Mouse (Mus musculus): ENCODE measurements at regions not wholly inside any gene's neighbourhood (a gene's known extent, or its start where the extent isn't known, plus 50 kb on each side); places are given as distances from the start of the nearest gene placed in this dataset.
"Not testable (repeated sequence)": the region's sequence is repeated elsewhere in the genome, so short reads cannot be mapped to it uniquely, and the experiment has no call there.

GRCm38 (mm10) chr13:115911524-115912459 lies 397.7 kb downstream of the Isl1 start:
- DNase-seq: no peak

GRCm38 (mm10) chr13:115910866-115911449 lies 398.5 kb downstream of the Isl1 start:
- no peak for DNase-seq

DNA sequence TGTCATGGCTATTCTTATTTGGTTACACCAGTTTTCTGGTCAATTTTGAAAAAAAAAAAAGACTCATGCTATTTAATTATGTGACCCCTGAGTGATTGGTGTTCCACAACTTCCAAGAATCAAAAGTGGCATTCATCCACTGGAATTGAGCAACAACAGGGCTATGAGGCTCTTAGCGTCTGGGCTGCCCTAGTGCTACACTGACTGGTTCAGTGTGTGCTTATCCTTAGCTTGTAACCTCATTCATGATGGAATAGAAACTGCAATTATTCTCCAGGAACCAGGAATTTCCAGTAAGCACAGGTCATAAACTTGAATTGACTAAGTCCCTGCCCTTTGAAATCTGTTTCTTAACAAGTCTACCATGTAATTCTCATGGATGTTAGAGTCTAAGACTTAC lies 428.9 kb downstream of the Isl1 start:
- no peak for DNase-seq

DNA sequence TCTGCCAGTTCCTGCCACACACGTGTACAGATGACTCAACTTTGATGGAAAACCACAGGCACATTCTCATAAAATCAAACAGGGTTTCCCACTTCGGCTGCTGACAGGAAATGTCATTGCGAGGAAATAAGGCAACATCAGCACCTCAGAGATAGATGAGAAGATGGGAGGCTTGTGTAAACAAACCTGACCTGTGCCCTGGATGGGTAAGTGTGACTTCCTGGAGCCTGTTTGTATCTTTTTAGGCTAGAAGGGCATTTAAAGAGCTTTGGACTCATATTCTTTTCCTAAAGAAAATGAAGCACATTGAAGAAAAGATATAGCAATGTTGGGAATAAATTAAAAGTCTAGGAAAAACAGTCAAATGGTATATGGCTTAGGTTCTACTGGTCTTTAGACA lies 449.0 kb downstream of the Isl1 start:
- DNase-seq: no peak

- DNase-seq: no peak
These were observed 452.9 kb downstream of the Isl1 start for GRCm38 (mm10) chr13:115856632-115857031.

GRCm38 (mm10) chr13:115852689-115853356 lies 456.7 kb downstream of the Isl1 start:
- no peak for DNase-seq

DNA sequence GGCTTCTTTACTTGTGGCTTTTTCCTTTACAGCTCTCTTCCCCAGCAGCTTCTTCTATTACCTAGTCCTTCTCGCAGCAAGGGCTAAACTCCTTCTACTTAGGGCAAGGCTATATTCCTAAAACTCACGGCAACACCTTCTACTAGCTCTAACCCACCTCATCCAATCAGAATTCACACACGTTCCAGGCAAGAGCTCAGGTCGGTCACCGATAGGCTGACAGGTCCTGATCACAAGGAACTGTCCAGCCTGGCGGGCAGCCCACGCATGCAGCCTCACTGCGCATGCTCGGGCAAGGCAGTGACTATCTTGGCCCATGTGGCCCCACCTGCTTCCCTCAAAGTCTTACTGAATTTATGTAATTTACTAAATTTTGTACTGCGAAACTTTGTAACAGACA lies 466.4 kb downstream of the Isl1 start:
- no peak for DNase-seq

DNA sequence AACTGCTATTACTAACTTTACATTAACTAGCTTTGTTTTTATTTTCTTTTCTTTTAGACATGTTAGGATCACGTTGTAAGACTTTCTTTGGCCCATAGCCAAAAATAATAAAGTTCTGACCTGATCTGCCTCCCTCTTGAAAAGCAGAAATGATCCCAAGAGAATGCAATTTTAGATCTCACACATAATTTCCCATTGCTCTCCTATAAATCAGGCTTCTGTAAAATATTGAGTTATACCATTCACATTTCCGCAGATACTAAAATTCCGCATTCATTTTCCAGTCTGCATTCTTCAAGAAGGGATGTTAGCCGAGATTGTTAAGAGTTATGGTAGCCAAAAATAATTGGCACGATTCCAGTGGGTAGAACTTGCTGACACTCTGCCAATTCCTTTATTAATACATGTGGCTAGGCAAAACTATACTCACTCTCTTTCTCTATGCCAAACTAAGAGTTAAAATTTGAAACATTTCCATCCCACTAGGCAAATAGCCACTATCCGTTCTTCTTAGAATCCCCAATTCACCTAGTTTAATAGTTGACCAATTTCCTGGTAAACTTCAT lies 473.2 kb downstream of the Isl1 start:
- no peak for DNase-seq

GRCm38 (mm10) chr13:115825191-115825590 lies 484.3 kb downstream of the Isl1 start:
- DNase-seq: no peak

DNA sequence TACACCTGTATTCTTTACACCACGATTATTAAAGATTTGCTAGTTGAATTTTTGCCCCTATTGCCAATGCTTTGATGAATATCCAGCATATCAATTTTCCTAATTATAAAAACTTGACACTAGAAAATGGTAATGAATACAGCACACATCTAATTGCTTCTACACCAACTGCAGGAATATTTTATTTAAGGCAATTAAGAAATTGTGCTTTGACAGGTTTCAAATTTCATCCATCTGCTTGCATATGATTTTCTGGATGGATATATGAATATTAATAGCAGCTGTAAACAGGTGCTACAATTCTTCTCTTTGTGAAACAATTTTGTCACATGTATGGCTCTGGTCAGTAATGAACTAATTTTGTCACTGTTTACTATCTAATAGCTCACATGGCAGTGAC lies 487.0 kb downstream of the Isl1 start:
- DNase-seq: no peak

DNA sequence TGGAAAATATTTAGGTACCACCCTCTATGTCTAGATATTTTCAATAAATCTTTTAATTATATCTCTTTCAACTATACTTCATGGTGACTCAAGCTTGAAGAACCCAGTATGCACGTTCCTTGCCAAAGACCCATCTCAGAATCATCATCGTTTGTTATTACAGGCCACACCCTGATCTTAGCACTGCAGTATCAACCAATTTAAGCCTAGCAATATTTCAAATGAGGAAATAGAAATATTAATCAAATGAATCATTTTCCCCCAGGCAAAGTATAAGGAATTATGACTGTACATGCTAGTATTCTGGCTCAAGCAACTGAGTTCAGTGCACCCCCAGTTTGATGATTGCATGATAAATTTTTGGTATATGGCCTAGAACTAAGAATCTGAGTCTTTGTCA lies 495.3 kb downstream of the Isl1 start:
- DNase-seq: no peak

GRCm38 (mm10) chr13:115799294-115799693 lies 510.2 kb downstream of the Isl1 start:
- DNase-seq: no peak

- DNase-seq: no peak
These were observed 558.2 kb downstream of the Isl1 start for GRCm38 (mm10) chr13:115751271-115751670.

GRCm38 (mm10) chr13:115742080-115742479 lies 567.4 kb downstream of the Isl1 start:
- DNase-seq: not testable (repeated sequence)

GRCm38 (mm10) chr13:115727986-115728385 lies 581.5 kb downstream of the Isl1 start:
- DNase-seq: no peak

GRCm38 (mm10) chr13:115725356-115725952 lies 584.0 kb downstream of the Isl1 start:
- DNase-seq: no peak

DNA sequence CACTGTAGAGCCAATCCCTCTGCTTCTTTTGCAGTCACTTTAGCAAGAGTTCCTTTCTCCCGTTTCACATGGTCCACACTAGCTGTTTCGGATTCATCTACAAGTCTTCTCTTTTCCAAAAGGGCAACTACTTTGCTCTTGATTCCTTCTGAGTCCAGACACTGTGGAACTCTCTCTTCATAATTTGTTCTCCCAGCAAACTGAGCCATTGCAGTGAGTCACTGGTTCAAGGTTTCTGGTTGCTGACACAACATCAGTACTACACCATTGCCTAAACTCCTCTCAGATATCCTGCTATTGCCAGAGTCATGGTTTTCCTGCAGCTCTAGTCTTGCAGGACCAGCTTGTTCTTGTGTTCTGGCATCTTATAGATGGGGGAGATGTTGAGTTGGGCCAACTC lies 590.2 kb downstream of the Isl1 start:
- DNase-seq: no peak

DNA sequence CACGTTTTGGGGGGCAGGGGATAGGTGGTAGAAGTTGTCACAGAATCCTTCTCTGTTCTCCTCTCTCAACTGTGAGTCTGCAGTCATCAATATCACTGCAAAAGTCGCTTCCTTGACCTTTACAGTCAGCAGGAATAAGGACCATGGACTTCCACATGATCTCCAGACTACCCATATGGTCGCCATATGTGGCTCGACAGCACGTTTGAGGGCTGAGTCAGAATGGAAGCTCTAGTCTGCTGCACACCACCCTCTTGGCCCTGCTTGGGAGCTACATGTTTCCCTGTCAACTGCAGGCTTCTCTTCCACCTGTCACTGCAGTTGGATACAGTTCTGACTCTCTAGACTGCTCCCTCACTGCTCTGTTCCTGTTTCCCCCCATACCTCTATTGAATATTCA lies 590.6 kb downstream of the Isl1 start:
- no peak for DNase-seq

- no peak for DNase-seq
These were observed 594.4 kb upstream of the Itga1 start for GRCm38 (mm10) chr13:115696197-115696596.

DNA sequence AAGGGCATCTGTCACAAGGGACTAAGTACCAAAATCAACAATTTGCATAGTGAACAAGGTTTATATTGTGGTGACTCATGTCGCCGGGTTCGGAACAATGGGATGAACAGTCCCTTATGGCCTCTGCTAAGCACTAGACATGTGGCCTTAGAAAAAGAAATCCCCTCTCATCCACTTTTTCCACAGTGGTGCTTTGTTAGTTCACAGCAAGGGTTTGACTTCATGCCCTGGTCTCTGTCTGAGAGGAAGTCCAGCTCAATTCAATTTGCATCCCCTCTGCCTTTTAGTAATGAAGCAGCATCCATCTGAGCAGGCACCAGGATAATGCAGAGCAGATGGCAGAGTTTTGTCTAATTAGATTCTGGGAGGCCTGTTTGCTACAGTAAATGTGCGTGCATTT lies 585.7 kb upstream of the Itga1 start:
- DNase-seq: no peak

DNA sequence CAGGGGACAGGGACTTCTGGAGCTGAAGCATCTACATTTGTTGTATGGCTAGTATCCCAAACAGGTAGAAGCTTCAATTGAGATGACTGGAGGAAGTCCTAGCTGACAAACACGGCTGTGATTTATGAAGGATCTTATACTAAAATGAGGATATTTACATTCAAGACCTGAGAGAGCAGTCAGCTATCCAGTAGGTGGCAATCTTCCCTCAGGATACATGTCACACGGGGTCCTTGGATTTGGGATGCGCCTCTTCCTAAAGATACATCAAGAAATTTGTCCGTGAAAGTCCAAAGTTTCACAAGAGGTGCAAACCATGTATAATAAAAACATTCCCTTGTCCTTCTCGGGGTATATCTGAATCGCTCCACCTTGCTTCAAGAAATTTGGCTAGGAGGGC lies 577.8 kb upstream of the Itga1 start:
- no peak for DNase-seq

DNA sequence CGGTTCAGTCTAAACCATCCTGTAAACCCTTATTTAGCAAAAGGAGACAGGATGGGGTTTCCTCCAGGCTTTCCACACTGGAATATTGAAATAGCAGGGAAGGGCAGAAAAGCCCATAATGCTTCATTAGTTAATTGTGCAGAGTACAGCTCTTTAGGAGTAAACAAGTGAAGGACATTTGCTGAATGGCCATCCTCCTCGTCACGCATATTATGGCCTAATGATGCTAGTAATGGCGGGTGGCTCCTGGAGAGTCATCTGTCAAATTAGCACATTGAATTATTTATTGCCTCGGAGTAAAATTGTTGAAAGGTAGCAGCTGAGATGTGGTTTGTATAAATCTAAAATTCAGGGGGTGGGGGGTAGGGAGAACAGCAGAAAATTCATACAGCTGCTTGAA lies 575.1 kb upstream of the Itga1 start:
- DNase-seq: no peak

GRCm38 (mm10) chr13:115673729-115674128 lies 572.0 kb upstream of the Itga1 start:
- no peak for DNase-seq

All from thymus, postnatal 25 days (tissue).